Mouse (Mus musculus) lung, embryonic 15.5 days (tissue): ENCODE data around the gene Gm49378. TPM values are rescaled to one million over a fixed set of nuclear protein-coding genes. Genes with fewer than 3 reads are reported as not detected.

Experiments
- ATAC-seq: fragments of 200-750 bp; cut with Nextera tagmentation; 2 replicates; pipeline ENCODE4 v1.8.0; 2017; ENCODE audit warnings: moderate number of reproducible peaks, borderline replicate concordance; ENCODE audit not compliant: low FRiP score, low TSS enrichment; ENCODE audit errors: extremely low read depth
- H3K27ac ChIP-seq: fragments of 300-500 bp; sonication (generic); 2 replicates; pipeline ENCODE4 v1.5.1; 2015; ENCODE audit warnings: moderate library complexity, mild to moderate bottlenecking, inconsistent platforms
- H3K27me3 ChIP-seq: fragments of 300-500 bp; sonication (generic); 2 replicates; pipeline ENCODE4 v1.6.1; 2015; ENCODE audit warnings: inconsistent platforms
- H3K36me3 ChIP-seq: fragments of 300-500 bp; sonication (generic); 2 replicates; pipeline ENCODE4 v1.6.1; 2015; ENCODE audit warnings: inconsistent platforms
- H3K4me1 ChIP-seq: fragments of 300-500 bp; sonication (generic); 2 replicates; pipeline ENCODE4 v1.6.1; 2015; ENCODE audit warnings: inconsistent platforms
- H3K4me2 ChIP-seq: fragments of 300-500 bp; sonication (generic); 2 replicates; pipeline ENCODE4 v1.6.1; 2015; ENCODE audit warnings: inconsistent platforms, mild to moderate bottlenecking, moderate library complexity
- H3K4me3 ChIP-seq: fragments of 300-500 bp; sonication (generic); 2 replicates; pipeline ENCODE4 v1.5.1; 2015; ENCODE audit warnings: mild to moderate bottlenecking, inconsistent platforms
- H3K9ac ChIP-seq: fragments of 300-500 bp; sonication (generic); 2 replicates; pipeline ENCODE4 v1.6.1; 2015; ENCODE audit warnings: inconsistent platforms
- H3K9me3 ChIP-seq: fragments of 300-500 bp; sonication (generic); 2 replicates; pipeline ENCODE4 v1.6.1; 2016; ENCODE audit warnings: inconsistent platforms
- WGBS: fragments of 180-500 bp; shearing (Covaris S2); methylation state at CpG from one replicate; pipeline ENCODE4 v1.1.7; 2015; 5-methylcytosine and 5-hydroxymethylcytosine counted together
- polyA plus RNA-seq: library from polyadenylated mRNA; unstranded; fragments of >200 nt; fragmentation: Nextera tagmentation; extraction: Ambion mirVana; gene quantifications from 2 replicates; pipeline ENCODE4 v1.2.1, GENCODE M21; 2015

Gene Gm49378
- polyA plus RNA-seq, 1 experiment from 2014 or later: 0.44 TPM

- Histone ChIP-seq H3K27ac (no peak overlapping the region), H3K9ac (0 out of 2 replicates have a peak overlapping the region, but pooled peaks have one; percentile 45)
These were observed 53.4 kb downstream of the Gm49378 start for GRCm38 (mm10) chr14:55584303-55584701.

GRCm38 (mm10) chr14:55581981-55582681 lies 55.6 kb downstream of the Gm49378 start:
- peaks cover 18% of the 10 kb centered on the region for H3K36me3 ChIP-seq
- no peak overlapping the region for H3K4me3 ChIP-seq
- 74% methylated on average over 9 of the region's 9 CpGs for WGBS
- no peak overlapping the region for H3K9ac ChIP-seq
- no peak overlapping the region for H3K4me2 ChIP-seq
- peaks cover 23% of the 10 kb centered on the region for H3K4me1 ChIP-seq
- no peaks in the 10 kb centered on the region for H3K9me3 ChIP-seq
- no peak for ATAC-seq
- peaks cover 8% of the 10 kb centered on the region; the same call in 1 of the 2 replicates for H3K27me3 ChIP-seq
- H3K27ac ChIP-seq: no peak overlapping the region

More at GRCm38 (mm10) chr14:55584303-55584701, 53.4 kb downstream of the Gm49378 start:
- Histone ChIP-seq H3K4me1 (peaks cover 10% of the 10 kb centered on the region), H3K4me3 (peak overlapping the region; percentile 46), H3K27me3 (peaks cover 8% of the 10 kb centered on the region; the same call in 1 of the 2 replicates), H3K4me2 (peak overlapping the region; percentile 87), H3K9me3 (no peaks in the 10 kb centered on the region), H3K36me3 (peaks cover 25% of the 10 kb centered on the region)
- 38% methylated on average over 5 of the region's 5 CpGs for WGBS
- no peak for ATAC-seq

- Histone ChIP-seq H3K9ac (no peak overlapping the region), H3K4me3 (no peak overlapping the region), H3K27ac (no peak overlapping the region), H3K4me2 (no peak overlapping the region), H3K4me1 (peaks cover 33% of the 10 kb centered on the region), H3K36me3 (peaks cover 16% of the 10 kb centered on the region), H3K27me3 (peaks cover 8% of the 10 kb centered on the region; the same call in 1 of the 2 replicates), H3K9me3 (no peaks in the 10 kb centered on the region)
- ATAC-seq: no peak
- WGBS: 93% methylated on average over 16 of the region's 16 CpGs
These were observed 57.0 kb downstream of the Gm49378 start for GRCm38 (mm10) chr14:55580731-55581130.

- ATAC-seq: no peak
- peaks cover 16% of the 10 kb centered on the region for H3K36me3 ChIP-seq
- no peak overlapping the region for H3K27ac ChIP-seq
- peaks cover 6% of the 10 kb centered on the region; the same call in 1 of the 2 replicates for H3K27me3 ChIP-seq
- peaks cover 34% of the 10 kb centered on the region for H3K4me1 ChIP-seq
- no peaks in the 10 kb centered on the region for H3K9me3 ChIP-seq
- H3K4me2 ChIP-seq: no peak overlapping the region; the same call in 1 of the 2 replicates
- 84% methylated on average over 23 of the region's 23 CpGs for WGBS
- H3K9ac ChIP-seq: no peak overlapping the region
- H3K4me3 ChIP-seq: no peak overlapping the region
These were observed 57.9 kb downstream of the Gm49378 start for GRCm38 (mm10) chr14:55579511-55580496.

Other genes with a start within 250 kb of the Gm49378 start
- 112 and 114 TPM in 2 replicates for gene Dhrs4, start 159.1 kb downstream of the Gm49378 start, polyA plus RNA-seq
- 1.3 and 1.6 TPM in 2 replicates for gene Carmil3, start 147.2 kb downstream of the Gm49378 start, polyA plus RNA-seq
- gene Cpne6, start 127.5 kb downstream of the Gm49378 start, polyA plus RNA-seq: 0.11 and 0.23 TPM in 2 replicates
- not detected in 2 replicates for gene Nrl, start 112.9 kb downstream of the Gm49378 start, polyA plus RNA-seq
- 66.0 and 67.2 TPM in 2 replicates for gene Pck2, start 97.6 kb downstream of the Gm49378 start, polyA plus RNA-seq
- gene Dcaf11, start 77.9 kb downstream of the Gm49378 start, polyA plus RNA-seq: 67.7 and 72.6 TPM in 2 replicates
- gene A730061H03Rik, start 77.5 kb downstream of the Gm49378 start, polyA plus RNA-seq: 0.79 and 1.2 TPM in 2 replicates
- 3.3 and 3.7 TPM in 2 replicates for gene Fitm1, start 62.3 kb downstream of the Gm49378 start, polyA plus RNA-seq
- 168 and 171 TPM in 2 replicates for gene Psme1, start 59.8 kb downstream of the Gm49378 start, polyA plus RNA-seq
- gene Emc9, start 52.6 kb downstream of the Gm49378 start, polyA plus RNA-seq: 4.1 and 5.1 TPM in 2 replicates
- gene Psme2, start 46.8 kb downstream of the Gm49378 start, polyA plus RNA-seq: 234 and 238 TPM in 2 replicates
- 14.5 and 16.0 TPM in 2 replicates for gene Rnf31, start 46.2 kb downstream of the Gm49378 start, polyA plus RNA-seq
- gene Irf9, start 34.3 kb downstream of the Gm49378 start, polyA plus RNA-seq: 12.5 and 14.4 TPM in 2 replicates
- 22.9 and 25.5 TPM in 2 replicates for gene Rec8, start 19.9 kb downstream of the Gm49378 start, polyA plus RNA-seq
- 81.2 and 95.6 TPM in 2 replicates for gene Ipo4, start 1.9 kb downstream of the Gm49378 start, polyA plus RNA-seq
- 119 and 126 TPM in 2 replicates for gene Tm9sf1, start 5.9 kb upstream of the Gm49378 start, polyA plus RNA-seq
- 0.88 and 1.1 TPM in 2 replicates for gene Tssk4, start 12.3 kb upstream of the Gm49378 start, polyA plus RNA-seq
- 56.5 TPM in 2 replicates for gene Mdp1, start 22.6 kb upstream of the Gm49378 start, polyA plus RNA-seq
- gene Gmpr2, start 34.0 kb upstream of the Gm49378 start, polyA plus RNA-seq: 60.2 and 68.1 TPM in 2 replicates
- 509 and 542 TPM in 2 replicates for gene Nedd8, start 34.2 kb upstream of the Gm49378 start, polyA plus RNA-seq
- gene Tinf2, start 43.9 kb upstream of the Gm49378 start, polyA plus RNA-seq: 46.9 and 48.3 TPM in 2 replicates
- gene Tgm1, start 76.0 kb upstream of the Gm49378 start, polyA plus RNA-seq: 2.2 and 2.8 TPM in 2 replicates
- 31.8 and 33.2 TPM in 2 replicates for gene Rabggta, start 84.4 kb upstream of the Gm49378 start, polyA plus RNA-seq
- 86.7 and 88.4 TPM in 2 replicates for gene Dhrs1, start 107.8 kb upstream of the Gm49378 start, polyA plus RNA-seq
- 39.2 and 41.4 TPM in 2 replicates for gene Nop9, start 107.8 kb upstream of the Gm49378 start, polyA plus RNA-seq
- 0.55 and 0.80 TPM in 2 replicates for gene Cideb, start 120.6 kb upstream of the Gm49378 start, polyA plus RNA-seq
- 0.25 and 0.35 TPM in 2 replicates for gene Ltb4r2, start 123.5 kb upstream of the Gm49378 start, polyA plus RNA-seq
- 1.7 and 2.6 TPM in 2 replicates for gene Ltb4r1, start 128.1 kb upstream of the Gm49378 start, polyA plus RNA-seq
- gene Adcy4, start 146.2 kb upstream of the Gm49378 start, polyA plus RNA-seq: 14.3 and 18.0 TPM in 2 replicates
- 43.4 and 45.6 TPM in 2 replicates for gene Ripk3, start 151.0 kb upstream of the Gm49378 start, polyA plus RNA-seq
- gene Nfatc4, start 185.2 kb upstream of the Gm49378 start, polyA plus RNA-seq: 50.9 and 52.7 TPM in 2 replicates
- gene Nynrin, start 216.1 kb upstream of the Gm49378 start, polyA plus RNA-seq: 19.5 and 19.7 TPM in 2 replicates
- gene Cbln3, start 246.5 kb upstream of the Gm49378 start, polyA plus RNA-seq: 0.88 and 1.2 TPM in 2 replicates
- gene Khnyn, start 247.1 kb upstream of the Gm49378 start, polyA plus RNA-seq: 18.3 and 18.8 TPM in 2 replicates